Mouse (Mus musculus): ENCODE measurements at regions not wholly inside any gene's neighbourhood (a gene's known extent, or its start where the extent isn't known, plus 50 kb on each side); places are given as distances from the start of the nearest gene placed in this dataset.

- TF ChIP-seq CTCF (IDR thresholded peaks at IDR 0.05; ENCODE audit: control insufficient read depth, insufficient read depth, insufficient read length) (no peak), USF1 (IDR thresholded peaks at IDR 0.05; ENCODE audit: low read depth) (no peak), MAX (IDR thresholded peaks at IDR 0.05) (no peak), CEBPB (IDR thresholded peaks at IDR 0.05; ENCODE audit: low read depth) (no peak), MYOG (IDR thresholded peaks at IDR 0.05; ENCODE audit: control insufficient read depth, extremely low read depth, insufficient read length) (no peak), MYOD1 (IDR thresholded peaks at IDR 0.05; ENCODE audit: control insufficient read depth, insufficient read length, low read depth) (no peak), FOSL1 (IDR thresholded peaks at IDR 0.05; ENCODE audit: insufficient read depth, low read length, poor library complexity, severe bottlenecking) (no peak)
Observed at GRCm38 (mm10) chr1:177645327-177645726, 84.3 kb upstream of the 1700016C15Rik start.
